Mouse (Mus musculus): ENCODE results near the gene Six1.

Six1 gene

GRCm38 (mm10) chr12:73052651-73053591 is 766 bp downstream of the Six1 start:
- TF ChIP-seq GATA4 (IDR thresholded peaks at IDR 0.05; ENCODE audit: insufficient replicate concordance, low read length): no peak

- no peak for TF ChIP-seq GATA4 (IDR thresholded peaks at IDR 0.05; ENCODE audit: insufficient replicate concordance, low read length)
These were observed 1.5 kb downstream of the Six1 start for GRCm38 (mm10) chr12:73052036-73052650.

- TF ChIP-seq GATA4 (IDR thresholded peaks at IDR 0.05; ENCODE audit: insufficient replicate concordance, low read length): no peak
These were observed 2.7 kb downstream of the Six1 start for GRCm38 (mm10) chr12:73050811-73051580.

- no peak for TF ChIP-seq GATA4 (IDR thresholded peaks at IDR 0.05; ENCODE audit: insufficient replicate concordance, low read length)
These were observed 3.4 kb downstream of the Six1 start for GRCm38 (mm10) chr12:73050305-73050704.

- no peak for TF ChIP-seq GATA4 (IDR thresholded peaks at IDR 0.05; ENCODE audit: insufficient replicate concordance, low read length)
These were observed 4.0 kb downstream of the Six1 start for GRCm38 (mm10) chr12:73049520-73050225.

- TF ChIP-seq GATA4 (IDR thresholded peaks at IDR 0.05; ENCODE audit: insufficient replicate concordance, low read length): no peak
These were observed 5.2 kb downstream of the Six1 start for GRCm38 (mm10) chr12:73048537-73048936.

- TF ChIP-seq GATA4 (IDR thresholded peaks at IDR 0.05; ENCODE audit: insufficient replicate concordance, low read length): no peak
These were observed 6.1 kb downstream of the Six1 start for GRCm38 (mm10) chr12:73047576-73047975.

- no peak for TF ChIP-seq GATA4 (IDR thresholded peaks at IDR 0.05; ENCODE audit: insufficient replicate concordance, low read length)
These were observed 7.0 kb downstream of the Six1 start for GRCm38 (mm10) chr12:73046607-73047180.

- no peak for TF ChIP-seq GATA4 (IDR thresholded peaks at IDR 0.05; ENCODE audit: insufficient replicate concordance, low read length)
These were observed 7.7 kb downstream of the Six1 start for GRCm38 (mm10) chr12:73045724-73046606.

- TF ChIP-seq GATA4 (IDR thresholded peaks at IDR 0.05; ENCODE audit: insufficient replicate concordance, low read length): no peak
These were observed 8.5 kb downstream of the Six1 start for GRCm38 (mm10) chr12:73045046-73045723.

- no peak for TF ChIP-seq GATA4 (IDR thresholded peaks at IDR 0.05; ENCODE audit: insufficient replicate concordance, low read length)
These were observed 9.3 kb downstream of the Six1 start for GRCm38 (mm10) chr12:73044221-73045045.
